Mouse (Mus musculus) cerebellum, postnatal 36 days (tissue): ENCODE measurements around the gene Yap1.

Experiments used
- DNase-seq, 2 experiments: peaks; one replicate each; pipeline ENCODE4 v3.0.0; 2021 to 2022; ENCODE audit warnings: mixed read lengths in 2 of 2

Yap1 gene

DNA sequence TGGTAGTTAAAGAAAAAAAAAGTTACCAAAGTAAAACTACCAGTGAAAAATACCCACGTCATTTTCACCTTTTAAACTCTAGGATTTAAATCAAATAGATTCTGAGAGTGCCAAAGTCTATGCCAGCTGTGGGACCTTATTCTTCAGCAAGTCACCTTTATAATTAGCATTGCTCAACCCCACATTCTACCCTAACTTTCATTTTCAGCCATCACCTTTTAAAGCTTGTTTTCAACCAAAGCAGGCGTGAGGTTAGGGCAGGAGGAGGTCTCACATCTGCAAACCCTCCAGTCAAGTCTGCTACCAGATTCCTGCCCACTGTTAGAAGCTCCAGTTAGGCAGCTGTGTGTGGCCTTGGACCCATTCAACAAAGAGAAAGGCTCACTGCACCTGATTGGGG is 32.4 kb downstream of the Yap1 start:
- DNase-seq = no peak

DNA sequence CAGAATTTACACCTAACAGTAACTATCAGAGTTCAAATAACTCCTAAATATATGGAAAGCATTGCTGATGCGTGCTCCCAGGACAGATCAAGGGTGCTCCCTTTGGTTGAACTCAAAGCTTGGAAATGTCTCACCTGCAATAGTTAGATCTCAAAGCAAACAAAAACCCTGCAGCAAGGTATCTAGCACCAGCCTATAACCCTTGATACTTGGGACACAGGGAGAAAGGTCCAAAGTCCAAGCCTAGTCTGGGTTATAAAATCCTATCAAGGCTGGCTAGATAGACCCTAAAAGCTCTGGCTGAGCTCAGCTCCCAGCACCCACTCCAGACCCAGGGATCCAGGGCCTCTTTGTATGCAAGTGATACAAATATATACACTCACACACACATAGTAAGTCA is 36.4 kb downstream of the Yap1 start:
- no peak for DNase-seq

DNA sequence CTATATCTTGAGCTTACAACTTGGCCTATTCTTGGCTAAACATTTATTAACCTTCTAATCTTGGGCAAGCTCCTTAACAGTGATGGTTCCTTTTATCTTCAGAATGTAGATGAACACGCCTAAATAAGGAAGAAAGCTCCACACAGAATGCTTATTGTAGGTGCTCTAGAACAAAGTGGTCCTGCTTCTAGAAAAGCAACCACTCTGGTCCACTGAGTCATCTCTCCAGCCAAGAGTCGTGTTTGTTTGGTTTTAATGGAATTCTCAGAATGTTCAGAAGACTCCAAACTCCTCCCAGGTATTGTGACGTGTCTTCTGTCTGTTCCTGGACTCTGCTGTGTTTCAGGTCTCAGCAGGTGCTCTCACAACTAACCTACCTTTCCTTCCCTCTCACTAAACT is 38.8 kb downstream of the Yap1 start:
- no peak for DNase-seq

DNA sequence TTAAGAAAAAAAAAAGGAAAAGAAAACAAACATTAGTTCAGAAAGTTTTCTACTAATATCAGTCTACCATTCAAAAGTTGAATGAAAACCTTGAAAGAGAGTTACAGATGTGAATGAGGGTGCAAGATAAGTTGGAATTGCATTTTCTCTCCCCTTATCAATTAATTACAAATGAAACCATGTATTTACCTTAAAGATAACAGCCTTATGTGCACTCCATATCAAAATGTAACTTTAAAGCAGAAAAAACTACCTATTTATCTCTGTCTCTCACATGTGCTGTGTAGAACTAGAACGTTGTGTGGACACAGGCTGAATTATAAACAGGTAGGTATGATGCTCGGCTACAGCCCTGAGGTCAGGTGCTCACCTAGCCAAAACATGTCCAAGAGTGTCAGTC is 40.5 kb downstream of the Yap1 start:
- no peak for DNase-seq

DNA sequence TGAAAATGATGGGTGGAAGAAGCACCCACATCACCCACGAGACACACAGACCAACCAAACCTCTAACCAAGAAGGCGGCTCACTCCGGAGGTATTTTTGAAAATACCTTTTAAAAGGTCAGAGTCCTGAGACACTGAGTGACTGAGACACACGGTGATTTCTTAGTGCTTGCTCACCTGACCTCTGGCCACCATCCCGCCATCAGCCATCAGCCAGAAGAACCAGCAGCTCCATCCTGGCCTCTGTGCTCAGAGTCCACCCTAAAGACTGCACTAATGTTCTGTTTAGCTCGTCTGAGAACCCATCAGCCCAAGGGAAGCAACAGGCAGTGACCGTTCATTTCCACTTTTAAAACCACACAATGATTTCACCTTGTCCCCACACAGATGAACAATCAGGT is 41.5 kb downstream of the Yap1 start:
- no peak for DNase-seq

DNA sequence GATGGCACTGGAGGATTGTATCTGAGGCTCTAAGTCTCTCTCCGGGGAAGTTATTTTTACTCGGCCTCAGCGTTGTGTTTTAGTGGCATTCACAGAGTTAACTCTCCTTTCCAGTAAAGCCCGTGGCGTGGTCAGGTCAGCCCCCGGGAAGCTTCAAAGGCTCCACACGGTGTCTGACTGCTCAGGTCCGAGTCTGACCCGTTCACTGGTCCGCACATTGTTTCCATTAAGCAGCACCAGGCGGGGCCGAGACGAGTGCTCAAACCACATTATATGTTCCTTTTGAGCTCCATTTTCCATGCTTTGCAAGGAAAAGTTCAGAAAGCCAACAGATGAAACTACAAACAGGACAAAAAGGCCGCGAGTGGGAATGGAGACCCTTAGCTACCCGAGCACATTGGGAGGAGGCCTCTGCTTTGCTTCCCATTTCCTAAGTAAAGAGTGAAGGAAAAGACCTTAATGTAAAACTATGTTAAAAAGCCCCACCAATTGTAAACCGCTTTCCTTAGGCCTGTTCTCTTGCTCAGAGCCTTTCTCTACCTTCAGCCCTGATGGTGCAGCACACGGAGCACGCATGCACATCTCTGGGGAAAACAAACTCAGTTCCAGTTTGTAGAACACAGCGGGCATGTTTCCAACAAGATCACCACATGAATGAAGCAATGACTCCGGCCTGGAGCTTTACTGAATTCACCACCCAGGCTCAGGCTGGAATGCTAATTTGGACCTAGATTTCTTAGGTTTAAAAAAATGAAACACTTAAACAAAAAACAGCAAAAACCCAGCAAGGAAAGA is 42.8 kb downstream of the Yap1 start:
- peak in 1 of 2 experiments; percentile 21 for DNase-seq

DNA sequence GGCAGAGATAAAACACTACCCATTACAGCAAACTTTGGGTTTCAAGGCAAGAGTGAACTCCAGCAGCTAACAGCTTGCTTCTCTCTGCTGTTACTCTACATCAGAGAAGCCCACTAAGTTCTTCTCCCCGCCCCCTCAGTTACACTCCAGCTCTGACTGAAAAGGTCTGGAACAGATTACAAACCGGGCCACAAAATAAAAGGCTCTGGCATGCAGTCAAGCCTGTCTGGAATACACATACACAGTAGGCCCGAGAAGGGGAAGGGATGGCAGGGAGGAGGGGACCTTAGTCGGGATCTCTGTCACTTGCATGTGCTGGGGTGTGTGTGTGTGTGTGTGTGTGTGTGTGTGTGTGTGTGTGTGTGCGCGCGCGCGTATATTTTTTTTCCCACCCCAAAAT is 44.0 kb downstream of the Yap1 start:
- peak; percentile 9 to 20 for DNase-seq

DNA sequence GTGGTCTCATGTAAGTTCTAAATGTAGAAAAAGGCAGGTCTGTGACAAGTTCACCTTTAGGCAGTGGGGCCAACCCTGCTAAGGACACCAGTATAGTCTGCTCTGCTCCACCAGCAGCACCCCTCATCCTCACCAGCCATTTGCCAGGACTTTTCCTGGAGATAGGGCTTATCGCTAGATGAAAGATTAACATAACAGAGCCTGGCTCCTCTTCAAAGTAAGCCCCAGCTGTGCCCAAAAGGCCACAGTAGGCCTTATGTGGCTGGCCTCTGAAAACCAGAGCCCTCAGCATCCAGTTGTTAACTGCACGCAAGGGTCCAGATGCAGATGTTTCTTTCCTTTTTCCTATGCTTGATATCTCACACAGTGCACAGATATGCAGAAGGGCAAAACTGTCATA is 45.1 kb downstream of the Yap1 start:
- no peak for DNase-seq

DNA sequence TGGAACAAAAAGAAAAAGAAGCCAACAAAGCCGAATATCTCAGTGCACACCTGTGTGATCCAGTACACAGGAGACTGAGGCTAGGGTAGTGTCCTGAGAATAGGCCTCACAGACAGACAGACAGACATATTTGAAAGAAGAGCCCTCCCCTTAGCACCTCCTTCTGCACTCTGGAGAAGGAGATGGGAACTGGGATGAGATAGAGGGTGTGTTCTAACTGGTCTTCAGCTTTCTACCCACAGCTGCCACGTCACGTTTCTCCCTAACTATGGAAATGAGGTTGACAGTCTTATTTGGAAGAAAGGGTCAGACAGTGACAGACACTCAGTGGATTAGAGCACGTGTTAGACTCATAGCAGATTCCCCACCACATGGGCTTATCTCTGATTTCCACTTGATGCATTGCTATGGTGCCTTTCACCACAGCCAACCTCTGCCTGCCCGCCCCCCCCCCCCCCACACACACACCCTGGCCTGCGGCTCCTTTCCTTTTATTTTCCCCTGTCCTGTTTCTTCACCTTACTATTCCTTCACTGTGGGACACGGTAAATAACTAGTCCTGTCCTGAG is 46.3 kb downstream of the Yap1 start:
- no peak for DNase-seq

DNA sequence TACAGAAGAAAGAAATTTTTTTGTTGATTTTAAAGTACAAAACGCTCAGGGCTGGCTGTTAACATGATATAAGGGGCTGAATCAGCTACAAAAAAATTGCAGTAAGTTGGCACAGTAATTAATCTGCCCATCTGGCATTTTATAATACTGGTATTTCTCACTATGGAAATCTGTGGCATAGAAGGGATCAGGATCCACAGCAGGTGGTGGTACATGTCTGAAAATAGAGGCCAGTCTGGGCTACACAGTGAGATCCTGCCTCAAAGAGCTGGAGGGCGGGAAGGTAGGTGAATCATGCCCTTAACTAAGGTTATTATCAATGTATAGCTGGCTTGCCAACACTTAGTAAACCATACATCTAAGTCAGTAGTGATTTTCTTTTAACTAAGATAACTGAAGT is 47.0 kb downstream of the Yap1 start:
- peak; percentile 20 to 45 for DNase-seq

DNA sequence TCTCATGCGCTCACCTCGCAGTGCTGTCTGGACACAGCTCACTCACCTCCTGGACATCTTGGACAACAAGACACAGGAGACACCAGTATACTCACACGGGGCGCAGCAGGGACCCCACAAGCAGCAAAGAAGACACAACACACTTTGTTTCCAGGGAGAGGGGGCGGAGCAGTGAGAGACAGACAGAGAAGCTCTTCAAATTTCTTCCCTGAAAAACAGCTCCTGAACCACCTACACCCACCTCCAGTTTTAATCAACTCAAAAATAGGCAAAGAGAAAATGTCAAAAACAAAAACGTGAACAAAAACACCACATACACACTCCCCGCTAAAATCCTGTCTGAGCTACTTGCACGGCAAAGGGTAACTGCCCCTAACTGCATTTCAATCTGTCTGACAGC is 48.0 kb downstream of the Yap1 start:
- no peak for DNase-seq

DNA sequence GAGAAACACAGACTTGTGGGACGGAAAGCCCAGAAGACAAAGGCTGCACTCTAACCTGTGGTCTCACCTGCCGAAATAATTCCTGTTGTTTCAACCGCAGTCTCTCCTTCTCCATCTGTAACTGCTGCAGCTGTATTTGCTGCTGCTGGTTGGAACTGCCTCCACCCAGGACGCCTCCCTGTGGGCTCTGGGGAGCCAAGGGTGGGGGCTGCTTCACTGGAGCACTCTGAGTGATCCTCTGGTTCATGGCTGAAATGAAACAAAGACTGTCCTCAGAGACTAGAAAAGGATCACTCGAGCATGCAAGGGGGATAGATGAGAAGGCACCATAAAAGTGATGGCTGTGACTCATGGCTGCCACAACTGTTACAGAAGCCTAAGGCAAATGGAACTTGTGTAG is 51.5 kb downstream of the Yap1 start:
- DNase-seq = no peak

DNA sequence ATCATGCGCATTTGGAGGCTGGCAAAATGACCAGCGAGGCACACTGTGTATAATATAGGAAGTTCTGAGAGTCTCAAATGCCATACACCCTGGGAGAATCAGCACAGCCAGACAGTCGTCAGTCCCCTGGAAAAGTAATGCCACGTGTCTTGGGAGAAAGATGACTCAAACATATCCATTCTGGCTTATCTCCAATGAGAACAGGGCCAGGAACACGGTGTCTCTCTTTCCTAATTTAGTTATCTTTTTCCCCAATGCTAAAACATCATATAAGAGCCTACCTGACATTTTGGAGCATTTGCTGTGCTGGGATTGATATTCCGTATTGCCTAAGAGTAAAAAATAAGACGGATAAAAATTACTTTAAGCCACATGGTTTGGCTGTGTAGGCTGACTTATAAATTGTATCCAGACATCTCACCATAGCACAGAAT is 54.2 kb downstream of the Yap1 start:
- no peak for DNase-seq

DNA sequence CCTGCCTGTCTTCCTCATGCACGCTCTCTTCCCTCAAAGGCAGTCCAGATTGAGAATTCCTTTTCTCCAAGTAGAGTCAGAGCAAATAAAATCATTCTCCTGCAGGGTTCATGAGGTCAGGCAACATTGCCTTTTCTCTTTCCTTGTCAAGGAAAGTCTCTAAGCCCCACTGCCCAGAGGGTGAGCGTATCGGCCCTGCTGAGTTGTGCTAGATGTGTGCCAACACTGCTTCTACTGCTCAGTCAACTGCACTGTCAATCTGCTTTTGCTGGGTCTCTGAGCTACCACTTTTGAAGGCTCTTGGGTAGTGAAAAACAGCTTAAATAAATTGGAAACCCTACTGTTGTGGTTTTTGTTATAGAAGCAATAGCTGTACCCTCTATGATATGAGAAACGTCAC is 56.5 kb downstream of the Yap1 start:
- no peak for DNase-seq

DNA sequence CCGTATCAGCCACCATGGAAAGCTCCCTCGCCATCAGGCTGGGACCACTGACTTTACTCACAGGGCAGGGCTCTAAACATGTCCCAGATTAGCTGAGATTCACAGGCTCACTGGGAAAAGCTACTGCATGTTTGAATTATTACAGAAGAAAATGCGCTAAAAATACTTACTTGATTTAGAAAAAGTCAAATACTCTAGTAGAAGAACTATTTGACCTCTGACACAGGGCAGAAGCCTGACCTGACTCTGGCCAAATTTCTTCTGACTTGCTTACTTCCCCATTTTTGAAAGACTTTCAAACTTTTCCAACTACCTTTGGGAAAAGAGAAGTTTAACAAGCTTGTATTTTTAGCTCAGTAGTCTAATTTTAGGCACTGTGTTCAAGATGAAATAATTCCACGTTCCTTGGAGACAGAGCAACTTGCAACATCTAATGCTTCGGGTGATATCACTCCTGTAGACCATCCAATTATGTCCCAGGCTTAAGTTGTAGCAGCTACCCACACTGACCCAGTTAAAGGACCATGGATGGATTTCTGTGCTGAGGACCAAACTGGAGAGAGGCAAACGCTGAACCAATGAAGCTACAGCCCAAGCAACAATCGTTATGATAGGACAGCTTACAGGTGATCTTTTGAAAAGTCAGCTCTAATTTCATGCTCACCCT is 60.5 kb downstream of the Yap1 start:
- no peak for DNase-seq

DNA sequence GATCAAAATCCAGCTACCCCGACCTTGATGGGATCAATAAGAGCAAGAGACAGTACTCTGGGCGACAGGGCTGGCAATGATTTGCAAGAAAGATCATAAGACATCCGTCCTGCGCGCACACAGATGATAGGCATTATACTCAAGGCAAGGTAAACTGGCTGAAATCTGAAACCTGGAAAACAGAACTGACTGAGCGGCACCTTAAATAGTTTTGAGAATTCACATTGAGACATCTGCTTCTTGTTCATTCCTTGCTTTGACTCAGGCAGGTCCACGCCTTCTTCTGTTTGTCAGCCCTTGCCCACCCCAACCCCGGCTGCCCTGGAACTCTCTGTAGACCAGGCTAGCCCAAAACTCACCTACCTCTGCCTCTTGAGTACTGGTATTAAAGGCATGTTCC is 61.7 kb downstream of the Yap1 start:
- DNase-seq = no peak

DNA sequence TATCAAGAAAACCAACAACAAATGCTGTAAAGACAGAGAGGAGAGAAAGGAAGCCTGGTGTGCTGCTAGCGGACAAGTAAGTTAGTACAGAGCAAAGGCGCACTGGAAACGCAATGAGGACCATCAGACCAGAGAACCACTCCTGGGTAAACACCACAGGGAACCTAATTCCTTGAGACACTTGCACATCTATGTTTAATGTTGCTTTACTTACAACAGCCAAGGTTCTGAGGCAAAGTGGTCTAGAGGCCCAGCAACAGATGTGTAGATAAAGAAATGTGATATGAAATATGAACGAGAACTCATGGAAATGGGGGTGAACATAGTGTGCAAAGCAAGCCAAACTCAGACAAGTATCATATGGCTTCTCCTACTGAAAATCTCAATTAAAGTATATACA is 64.3 kb downstream of the Yap1 start:
- no peak for DNase-seq

DNA sequence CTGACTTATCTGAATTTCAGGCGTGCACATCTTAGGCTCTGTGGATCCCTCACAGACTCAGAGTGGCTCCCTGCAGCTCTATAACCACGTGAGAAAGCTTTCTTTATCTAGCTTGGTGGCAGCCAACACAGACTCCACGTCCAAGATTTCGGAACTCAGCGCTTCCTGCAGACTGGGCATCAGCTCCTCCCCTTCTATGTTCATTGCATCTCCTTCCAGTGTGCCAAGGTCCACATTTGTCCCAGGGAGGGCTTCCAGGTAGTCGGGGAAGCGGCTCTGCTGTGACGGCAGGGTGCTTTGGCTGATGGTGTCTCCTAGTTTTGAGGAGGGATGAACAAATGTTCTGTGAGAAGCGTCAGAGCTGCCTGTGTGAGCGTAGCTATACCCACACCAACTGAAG is 70.0 kb downstream of the Yap1 start:
- peak; percentile 21 to 32 for DNase-seq

DNA sequence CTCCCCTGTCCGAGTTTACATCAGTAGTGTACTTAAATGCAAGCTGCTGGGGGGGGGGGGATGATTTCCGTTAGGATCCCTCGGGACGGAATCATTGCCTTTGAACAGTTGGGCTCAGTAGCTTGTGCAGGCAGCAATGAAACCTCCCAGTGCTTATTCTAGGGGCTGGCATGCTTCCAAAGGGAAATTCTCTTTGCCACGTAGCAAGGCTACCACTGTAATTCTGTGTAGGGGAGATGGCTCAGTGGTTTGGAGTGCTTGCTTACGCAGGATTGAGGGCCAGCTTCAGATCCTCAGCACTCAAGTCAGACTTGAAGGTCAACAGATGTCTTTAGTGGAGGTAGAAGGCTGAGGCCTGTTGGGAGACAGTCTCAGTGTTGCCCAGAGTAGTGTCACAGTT is 74.8 kb downstream of the Yap1 start:
- DNase-seq = no peak

DNA sequence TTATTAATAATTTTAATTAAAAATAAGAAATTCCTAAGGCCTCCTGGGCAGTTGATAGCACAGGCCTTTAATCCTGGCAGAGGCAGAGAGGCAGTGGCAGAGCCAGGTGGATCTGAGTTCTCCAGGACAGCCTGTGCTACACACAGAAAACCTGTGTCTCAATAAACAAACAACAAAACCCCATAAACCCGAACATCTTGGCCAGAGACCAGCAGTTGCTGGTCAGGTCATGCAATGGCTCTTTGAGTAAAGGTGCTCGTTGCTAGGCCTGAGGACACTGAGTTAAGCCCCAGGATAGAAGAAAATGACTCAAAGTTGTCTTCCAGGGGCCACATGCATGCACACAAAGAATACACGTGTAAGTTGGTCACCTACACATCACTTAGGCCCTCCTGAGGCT is 75.5 kb downstream of the Yap1 start:
- DNase-seq = no peak

DNA sequence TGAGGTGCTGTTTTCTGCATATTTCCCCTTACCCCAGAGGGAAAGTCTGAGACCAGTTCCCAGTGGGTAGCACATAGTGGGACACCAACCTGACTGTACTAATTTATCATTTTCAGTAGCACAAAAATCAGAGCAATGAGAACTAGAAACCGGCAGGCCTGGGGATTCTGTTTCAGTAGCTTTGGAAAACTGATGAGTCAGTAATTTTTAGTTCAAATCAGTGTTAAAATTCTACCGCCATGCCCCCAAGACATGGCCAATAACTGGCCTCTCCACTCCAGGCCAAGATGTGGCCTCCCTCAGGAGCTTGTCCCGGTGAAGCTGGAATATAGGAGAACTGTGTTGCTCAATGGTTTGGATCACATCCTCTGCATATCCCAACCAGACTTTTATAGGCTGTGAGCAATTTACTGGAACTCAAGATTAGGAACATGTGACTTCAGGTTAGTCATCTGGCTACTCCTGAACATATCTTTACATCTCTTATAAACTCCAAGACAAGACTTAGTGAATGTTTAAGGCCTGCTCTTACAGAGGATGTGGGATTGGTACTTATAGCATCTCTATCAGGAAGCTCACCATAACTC is 76.1 kb downstream of the Yap1 start:
- DNase-seq = no peak

DNA sequence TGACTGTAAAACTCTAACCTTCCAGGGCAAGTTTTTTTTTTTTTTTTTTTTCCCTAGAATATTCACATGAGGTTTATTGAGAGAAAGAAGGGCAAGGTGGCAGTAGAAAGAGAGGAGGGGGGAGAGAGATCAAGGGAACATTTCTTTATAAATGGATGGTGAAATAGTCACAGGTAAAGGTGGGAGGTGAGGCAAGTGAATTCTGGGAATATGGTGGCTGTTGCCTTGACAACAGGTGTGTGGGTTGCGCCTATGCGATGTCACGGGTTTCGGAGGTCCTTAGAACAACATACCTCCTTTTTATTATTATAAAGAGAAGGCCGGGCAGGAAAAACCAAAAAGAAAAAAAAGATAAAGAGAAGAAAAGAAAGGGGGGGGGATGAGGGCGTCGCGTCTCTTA is 89.5 kb downstream of the Yap1 start:
- no peak for DNase-seq

DNA sequence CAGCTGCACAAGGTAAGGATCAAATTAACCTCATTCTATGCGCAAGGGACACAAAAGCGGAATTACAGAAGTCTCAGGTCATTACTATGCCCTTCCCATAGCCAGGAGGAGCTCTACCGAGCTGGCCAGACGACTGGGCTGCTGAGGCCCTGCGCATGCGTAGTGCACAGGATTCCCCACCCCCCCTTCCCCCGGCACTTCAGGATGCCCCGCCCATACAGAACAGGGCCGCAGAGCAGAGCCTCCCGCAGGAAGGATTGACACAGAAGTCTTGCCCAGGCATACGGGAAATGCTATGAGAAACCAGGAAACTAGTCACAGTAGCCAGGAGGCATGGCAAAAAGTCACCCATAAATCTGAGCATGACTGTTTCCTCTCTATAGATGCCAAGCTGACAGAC is 89.9 kb downstream of the Yap1 start:
- peak; percentile 25 to 34 for DNase-seq

DNA sequence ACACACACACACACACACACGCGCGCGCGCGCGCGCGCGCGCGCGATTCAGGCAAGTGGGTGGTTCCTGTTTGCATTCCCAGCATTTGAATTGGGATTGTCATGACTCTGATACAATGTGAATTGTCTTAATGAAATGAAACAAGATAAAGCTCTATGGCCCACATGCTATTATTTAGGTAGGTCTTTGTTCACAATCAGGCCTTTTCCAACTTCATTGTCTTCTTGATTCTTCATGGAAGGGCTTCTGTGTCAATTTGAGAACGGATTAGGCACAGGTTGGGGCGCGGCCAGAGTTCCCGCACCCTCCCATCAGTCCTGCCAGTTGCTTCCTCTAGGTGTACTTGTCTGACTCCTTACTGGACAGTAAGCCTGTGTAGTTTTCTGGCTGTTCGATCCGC is 90.4 kb downstream of the Yap1 start:
- no peak for DNase-seq
